ENCODE assay signal across 18 mouse cellular contexts in genomic region chr4:83327526-83327925, GRCm38 (mm10). TPM values are rescaled to one million over a fixed set of nuclear protein-coding genes. Genes with fewer than 3 reads are reported as not detected.
DNase-seq lines count a peak whose midpoint lies in the region; ATAC-seq and TF ChIP-seq lines count a peak whose summit lies in the region.
"Had no signal": no experiment of that assay in that cellular context is flagged by ENCODE, and none has a peak within 500 bp of the region (broad histone marks: within the 10 kb centered on the region; RNA-seq: fewer than 3 reads in every experiment).

No protein-coding gene starts in this region.

- no peaks in the 10 kb centered on the region for H3K9me3 ChIP-seq in kidney, postnatal 0 days (replicated peaks; ENCODE audit: low read length)
- no peaks in the 10 kb centered on the region for H3K9me3 ChIP-seq in CH12.LX (replicated peaks; ENCODE audit: low read length)
- H3K9me3 ChIP-seq: forebrain, embryonic 13.5 days; heart, embryonic 15.5 days; hindbrain, embryonic 12.5 days; intestine, embryonic 15.5 days; limb, embryonic 12.5 days; liver, embryonic 13.5 days; lung, embryonic 15.5 days had no signal

- H3K36me3 ChIP-seq in kidney, postnatal 0 days (ENCODE audit: insufficient read depth, low read length): no peaks in the 10 kb centered on the region
- H3K36me3 ChIP-seq in CH12.LX (replicated peaks in 1 of 2; ENCODE audit: control insufficient read depth in 1 of 2, insufficient read depth in 1 of 2, low read length in 1 of 2): no peaks in the 10 kb centered on the region
- H3K36me3 ChIP-seq in splenic B cell, adult 2 months (ENCODE audit: control insufficient read depth, insufficient read depth, low read length, poor library complexity, severe bottlenecking): no peaks in the 10 kb centered on the region
- H3K36me3 ChIP-seq: heart, embryonic 15.5 days; hindbrain, embryonic 12.5 days; intestine, embryonic 15.5 days; limb, embryonic 12.5 days; liver, embryonic 13.5 days; lung, embryonic 15.5 days had no signal

- peaks cover 20% of the 10 kb centered on the region for H3K4me1 ChIP-seq in kidney, postnatal 0 days (replicated peaks; ENCODE audit: insufficient read depth, low read length)
- peaks cover 12 to 16% of the 10 kb centered on the region in 2 experiments; a peak in 3 of 4 replicates for H3K4me1 ChIP-seq in CH12.LX (ENCODE audit: control insufficient read depth in 1 of 2, insufficient read depth in 2 of 2)
- H3K4me1 ChIP-seq: intestine, embryonic 15.5 days had no signal

- no peak for TF ChIP-seq POLR2A in CH12.LX (IDR thresholded peaks at IDR 0.05; ENCODE audit: low read depth, low read length)

- H3K4me2 ChIP-seq in kidney, postnatal 0 days (ENCODE audit: low read length): peak overlapping the region; percentile 10; the same call in 1 of the 2 replicates
- peak overlapping the region; percentile 45; the same call in 1 of the 2 replicates for H3K4me2 ChIP-seq in CH12.LX (ENCODE audit: insufficient read depth, low read depth, poor library complexity, severe bottlenecking)
- H3K4me2 ChIP-seq: forebrain, embryonic 13.5 days; heart, embryonic 15.5 days; hindbrain, embryonic 12.5 days; intestine, embryonic 15.5 days; limb, embryonic 12.5 days; liver, embryonic 13.5 days; lung, embryonic 15.5 days had no signal

- 37% methylated on average over 4 of the region's 4 CpGs for WGBS in kidney, postnatal 0 days

- TF ChIP-seq CTCF in kidney, postnatal 0 days (IDR thresholded peaks at IDR 0.05; ENCODE audit: low read depth): no peak
- TF ChIP-seq CTCF in CH12.LX (conservative IDR thresholded peaks at IDR 0.05 in 1 of 2, IDR thresholded peaks at IDR 0.05 in 1 of 2; ENCODE audit: low read depth in 2 of 2, low read length in 2 of 2): no peak

- TF ChIP-seq EP300 in CH12.LX (IDR thresholded peaks at IDR 0.05; ENCODE audit: low read length): no peak

- H3K27me3 ChIP-seq in kidney, postnatal 0 days (ENCODE audit: insufficient read depth, low read length): no peaks in the 10 kb centered on the region
- no peaks in the 10 kb centered on the region for H3K27me3 ChIP-seq in CH12.LX (replicated peaks)
- no peaks in the 10 kb centered on the region for H3K27me3 ChIP-seq in splenic B cell, adult 2 months (ENCODE audit: control insufficient read depth, insufficient read depth, low read length, poor library complexity, severe bottlenecking)
- H3K27me3 ChIP-seq: intestine, embryonic 15.5 days had no signal

- no peak for ATAC-seq in kidney, postnatal 0 days (replicated peaks; ENCODE audit: low FRiP score, low read depth)
- no peak for ATAC-seq in megakaryocyte progenitor cell, adult 5-6 weeks (replicated peaks; ENCODE audit: poor library complexity)
- ATAC-seq: forebrain, embryonic 13.5 days; intestine, embryonic 15.5 days had no signal

- H3K4me3 ChIP-seq in kidney, postnatal 0 days (replicated peaks; ENCODE audit: low read depth, low read length): no peak overlapping the region
- no peak overlapping the region for H3K4me3 ChIP-seq in CH12.LX (replicated peaks in 1 of 3; ENCODE audit: low read depth in 2 of 3, low read length in 2 of 3, poor library complexity in 1 of 3)
- H3K4me3 ChIP-seq: forebrain, embryonic 13.5 days; heart, embryonic 15.5 days; hindbrain, embryonic 12.5 days; intestine, embryonic 15.5 days; limb, embryonic 12.5 days; liver, embryonic 13.5 days; lung, embryonic 15.5 days had no signal

- DNase-seq in kidney, postnatal 0 days (ENCODE audit: low spot score): no peak
- no peak for DNase-seq in kidney, adult 8-10 months
- no peak for DNase-seq in CH12.LX (ENCODE audit: extremely low read depth)
- peak; percentile 83 for DNase-seq in induced T-regulatory cell, adult 2 months (ENCODE audit: low read depth)
- DNase-seq in splenic B cell, adult 2 months (ENCODE audit: low read depth, low spot score): peak; percentile 19
- DNase-seq in cerebellum, adult 11 months: no peak
- DNase-seq: cerebellum, postnatal 14 days; layer of hippocampus, adult 9-11 months; liver, embryonic 13.5 days; right cerebral cortex, postnatal 25 days; thymus, adult 2 months had no signal

- H3K9ac ChIP-seq in kidney, postnatal 0 days (ENCODE audit: low read depth, low read length): no peak overlapping the region
- H3K9ac ChIP-seq in CH12.LX (ENCODE audit: insufficient read depth, low read depth): peak overlapping the region; percentile 67
- H3K9ac ChIP-seq: forebrain, embryonic 13.5 days; heart, embryonic 15.5 days; hindbrain, embryonic 12.5 days; intestine, embryonic 15.5 days; limb, embryonic 12.5 days; liver, embryonic 13.5 days; lung, embryonic 15.5 days had no signal

- in situ Hi-C loops in CH12.LX (cut with MboI; ENCODE audit: low pct_ligation_motif_present, low pct_unique_long_range_greater_than_20kb, low sequenced_read_pairs): no loop called here

- dilution Hi-C loops in CH12.LX (cut with MboI; ENCODE audit: extremely low pct_ligation_motif_present, extremely low pct_unique_long_range_greater_than_20kb, low sequenced_read_pairs): no loop called here

- TF ChIP-seq RAD21 in CH12.LX (IDR thresholded peaks at IDR 0.05; ENCODE audit: low read depth, low read length): no peak

- peak overlapping the region; percentile 26; the same call in 1 of the 2 replicates for H3K27ac ChIP-seq in kidney, postnatal 0 days
- H3K27ac ChIP-seq in CH12.LX (ENCODE audit: insufficient read depth, low read depth): peak overlapping the region; percentile 63
- H3K27ac ChIP-seq: forebrain, embryonic 13.5 days; heart, embryonic 15.5 days; hindbrain, embryonic 12.5 days; intestine, embryonic 15.5 days; limb, embryonic 12.5 days; liver, embryonic 13.5 days had no signal

- H3K79me2 ChIP-seq in CH12.LX (replicated peaks; ENCODE audit: control insufficient read depth, extremely low read depth, insufficient read depth, poor library complexity, severe bottlenecking): no peaks in the 10 kb centered on the region

TF ChIP-seq in CH12.LX, 34 proteins besides CTCF, POLR2A, EP300 and RAD21:
- TF ChIP-seq MAX (IDR thresholded peaks at IDR 0.05; ENCODE audit: low read length): no peak
- TF ChIP-seq ELF1 (IDR thresholded peaks at IDR 0.05; ENCODE audit: low read depth, low read length): no peak
- no peak for TF ChIP-seq BHLHE40 (IDR thresholded peaks at IDR 0.05; ENCODE audit: low read depth, low read length)
- TF ChIP-seq USF1 (IDR thresholded peaks at IDR 0.05; ENCODE audit: low read depth, low read length): no peak
- no peak for TF ChIP-seq POLR2AphosphoS2 (IDR thresholded peaks at IDR 0.05; ENCODE audit: low read depth, low read length)
- TF ChIP-seq JUN (IDR thresholded peaks at IDR 0.05; ENCODE audit: insufficient read depth, low read depth, low read length): no peak
- TF ChIP-seq ETS1 (conservative IDR thresholded peaks at IDR 0.05; ENCODE audit: low read depth, low read length): no peak
- no peak for TF ChIP-seq MAZ (IDR thresholded peaks at IDR 0.05; ENCODE audit: low read depth, low read length)
- no peak for TF ChIP-seq MXI1 (IDR thresholded peaks at IDR 0.05; ENCODE audit: low read depth, low read length)
- no peak for TF ChIP-seq TBP (conservative IDR thresholded peaks at IDR 0.05; ENCODE audit: low read depth, low read length)
- no peak for TF ChIP-seq SMC3 (IDR thresholded peaks at IDR 0.05; ENCODE audit: low read depth, low read length)
- TF ChIP-seq KAT2A (IDR thresholded peaks at IDR 0.05; ENCODE audit: insufficient replicate concordance, low read length): no peak
- TF ChIP-seq JUND (conservative IDR thresholded peaks at IDR 0.05; ENCODE audit: low read depth, low read length): no peak
- no peak for TF ChIP-seq RCOR1 (conservative IDR thresholded peaks at IDR 0.05; ENCODE audit: low read depth, low read length)
- no peak for TF ChIP-seq ZC3H11A (IDR thresholded peaks at IDR 0.05; ENCODE audit: low read depth, low read length)
- TF ChIP-seq E2F4 (IDR thresholded peaks at IDR 0.05; ENCODE audit: insufficient replicate concordance, low read depth, low read length): no peak

RNA-seq across cellular contexts. Expression of gene Ttc39b, which starts 3.5 kb away (rescaled TPM):
- 3.8 and 4.8 TPM in 2 replicates for polyA plus RNA-seq in kidney, postnatal 0 days (2015; fragmentation: Nextera tagmentation; extraction: Ambion mirVana)
- total RNA-seq in CH12.LX (2012; rRNA removed) (12.6 and 14.7 TPM in 2 replicates), CH12.LX (2014; rRNA removed) (16.7 and 17.3 TPM in 2 replicates)
- polyA plus RNA-seq in CH12.LX (2012; ENCODE audit: insufficient read length, low read depth): 15.7 and 17.8 TPM in 2 replicates
- total RNA-seq in megakaryocyte progenitor cell, adult 5-6 weeks (2015): 1.9 and 2.9 TPM in 2 replicates
- 1.00 and 3.3 TPM in 2 replicates for total RNA-seq in megakaryocyte progenitor cell, adult 5-6 weeks (2017)

Comparison
In these comparisons a context has a peak if more than half of its experiments do, and no peak if none do; other contexts are left out.
1. DNase-seq: peak in induced T-regulatory cell, adult 2 months (single experiment) and splenic B cell, adult 2 months (single experiment); none in kidney, postnatal 0 days (single experiment), kidney, adult 8-10 months (0 of 2), CH12.LX (single experiment) and cerebellum, adult 11 months (single experiment).